Mouse (Mus musculus) hindbrain, embryonic 14.5 days (tissue): ENCODE results near the gene Gm26920. TPM values are rescaled to one million over a fixed set of nuclear protein-coding genes. Genes with fewer than 3 reads are reported as not detected.

Source experiments
- ATAC-seq: fragments of 200-750 bp; cut with Nextera tagmentation; 2 replicates; pipeline ENCODE4 v1.8.0; 2017; ENCODE audit warnings: moderate number of reproducible peaks, mild to moderate bottlenecking, moderate TSS enrichment, moderate library complexity; ENCODE audit not compliant: low FRiP score
- DNase-seq: peaks from one replicate; pipeline ENCODE4 v3.0.0-alpha.2; 2015; ENCODE audit warnings: low spot score
- H3K27ac ChIP-seq: fragments of 300-500 bp; sonication (generic); 2 replicates; pipeline ENCODE4 v1.5.1; 2014; ENCODE audit warnings: mild to moderate bottlenecking, moderate library complexity
- H3K27me3 ChIP-seq: fragments of 300-500 bp; sonication (generic); 2 replicates; pipeline ENCODE4 v1.6.1; 2014; ENCODE audit warnings: mild to moderate bottlenecking, low read length, mixed read lengths; ENCODE audit not compliant: control insufficient read depth, insufficient read depth
- H3K36me3 ChIP-seq: fragments of 300-500 bp; sonication (generic); replicated peaks from 2 replicates; pipeline ENCODE4 v1.6.1; 2014; ENCODE audit not compliant: control insufficient read depth, insufficient read depth
- H3K4me1 ChIP-seq: fragments of 300-500 bp; sonication (generic); replicated peaks from 2 replicates; pipeline ENCODE4 v1.6.1; 2014; ENCODE audit warnings: antibody characterized with exemption, low read length, mixed read lengths; ENCODE audit not compliant: control insufficient read depth, insufficient read depth
- H3K4me2 ChIP-seq: fragments of 300-500 bp; sonication (generic); replicated peaks from 2 replicates; pipeline ENCODE4 v1.6.1; 2014; ENCODE audit warnings: mild to moderate bottlenecking, moderate library complexity
- H3K4me3 ChIP-seq: fragments of 300-500 bp; sonication (generic); replicated peaks from 2 replicates; pipeline ENCODE4 v1.5.1; 2014; ENCODE audit warnings: mild to moderate bottlenecking, low read length
- H3K9ac ChIP-seq: fragments of 300-500 bp; sonication (generic); 2 replicates; pipeline ENCODE4 v1.6.1; 2014
- H3K9me3 ChIP-seq: fragments of 300-500 bp; sonication (generic); 2 replicates; pipeline ENCODE4 v1.6.1; 2016; ENCODE audit warnings: low read length; ENCODE audit not compliant: control insufficient read depth
- WGBS: fragments of 180-500 bp; shearing (Covaris S2); extraction: QIAGEN DNeasy Blood & Tissue Kit; methylation state at CpG from one replicate; pipeline ENCODE4 v1.1.7; 2014; 5-methylcytosine and 5-hydroxymethylcytosine counted together
- microRNA-seq: library from miRNA; unstranded; fragments of <30 nt; microRNA quantifications from one replicate; pipeline ENCODE4, GENCODE M21; 2016
- polyA plus RNA-seq: library from polyadenylated mRNA; unstranded; fragments of >200 nt; fragmentation: Nextera tagmentation; extraction: Ambion mirVana; gene quantifications from 2 replicates; pipeline ENCODE4 v1.2.1, GENCODE M21; 2014

The Gm26920 gene
- polyA plus RNA-seq, 1 experiment from 2014 or later: 0.96 TPM

DNA sequence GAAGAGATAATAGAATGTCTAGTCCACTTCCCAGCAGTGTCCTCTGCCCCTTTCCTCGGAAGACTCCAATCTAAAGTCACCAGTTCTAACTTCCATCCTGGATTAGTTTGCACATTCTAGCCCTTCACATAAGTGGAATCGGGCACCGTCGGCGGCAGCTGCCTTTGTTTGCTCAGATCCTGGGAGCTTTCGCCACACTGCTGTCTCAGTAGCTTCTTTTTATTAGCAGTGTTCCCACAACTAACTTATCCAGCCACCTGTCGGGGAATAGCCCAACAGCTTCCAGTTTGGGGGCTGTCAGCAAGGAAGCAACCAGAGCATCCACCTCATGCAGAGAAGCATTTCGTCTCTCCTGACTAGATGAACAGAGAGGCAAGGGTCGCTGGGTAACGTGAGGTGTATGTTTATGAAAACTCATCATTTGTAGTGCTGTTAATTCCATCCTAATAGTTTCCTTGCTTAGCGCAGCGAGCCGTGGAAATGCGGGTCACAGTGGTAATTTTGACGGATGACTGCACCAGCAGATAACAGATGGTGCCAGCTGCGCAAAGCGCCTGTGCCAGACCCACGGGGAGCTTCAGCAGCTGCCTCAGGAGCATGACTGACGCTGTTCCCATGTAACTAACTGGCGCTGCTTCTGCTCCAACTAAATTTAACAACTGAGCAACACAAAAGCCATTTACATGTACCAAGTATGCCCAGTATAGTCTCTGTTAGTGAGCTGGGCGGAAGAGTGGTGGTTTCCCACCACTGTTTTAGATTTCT lies 80.7 kb downstream of the Gm26920 start:
- H3K9ac ChIP-seq: no peak overlapping the region
- no peak overlapping the region; the same call in 1 of the 2 replicates for H3K4me2 ChIP-seq
- H3K4me1 ChIP-seq: peaks cover 17% of the 10 kb centered on the region

DNA sequence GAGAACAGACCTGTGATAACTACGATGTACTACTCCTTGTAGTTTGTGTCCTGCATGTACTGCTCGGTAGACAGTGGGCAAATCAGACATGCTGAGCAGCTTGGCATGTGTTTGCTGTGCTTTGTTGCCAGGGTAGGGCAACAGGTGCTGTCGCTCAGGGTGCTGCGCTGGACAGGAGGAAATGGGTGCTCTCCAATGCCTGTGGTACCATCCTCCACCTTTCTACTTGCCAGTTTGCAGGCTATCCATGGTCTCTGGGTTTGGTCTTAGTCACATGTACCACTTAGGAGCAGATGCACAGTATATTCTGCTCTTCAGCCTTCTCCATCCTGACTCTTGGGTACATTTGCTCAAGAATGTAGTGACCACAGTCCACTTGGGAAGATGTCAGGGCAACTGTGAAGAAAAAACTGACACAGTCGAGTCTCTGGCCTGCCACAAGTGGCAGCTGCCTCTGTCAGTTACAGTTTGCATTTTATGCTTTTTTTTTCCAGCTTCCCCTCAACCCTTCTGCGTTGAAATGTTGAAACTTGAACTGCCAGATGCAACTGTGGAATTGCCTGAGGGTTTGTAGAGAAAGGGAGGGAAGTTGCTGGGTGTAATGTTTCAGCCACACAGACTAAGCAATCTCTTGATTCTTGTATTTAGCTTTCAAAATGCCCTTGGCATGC lies 82.1 kb downstream of the Gm26920 start:
- ATAC-seq: no peak

More for the DNA sequence above, 80.7 kb downstream of the Gm26920 start:
- H3K27me3 ChIP-seq: no peaks in the 10 kb centered on the region
- H3K27ac ChIP-seq: peak overlapping the region; percentile 29; the same call in 1 of the 2 replicates
- peak; percentile 81; the same call in 1 of the 2 replicates for ATAC-seq
- DNase-seq: peak; percentile 69
- 28% methylated on average over 21 of the region's 21 CpGs for WGBS
- H3K9me3 ChIP-seq: no peaks in the 10 kb centered on the region
- H3K4me3 ChIP-seq: no peak overlapping the region
- peaks cover 38% of the 10 kb centered on the region for H3K36me3 ChIP-seq

DNA sequence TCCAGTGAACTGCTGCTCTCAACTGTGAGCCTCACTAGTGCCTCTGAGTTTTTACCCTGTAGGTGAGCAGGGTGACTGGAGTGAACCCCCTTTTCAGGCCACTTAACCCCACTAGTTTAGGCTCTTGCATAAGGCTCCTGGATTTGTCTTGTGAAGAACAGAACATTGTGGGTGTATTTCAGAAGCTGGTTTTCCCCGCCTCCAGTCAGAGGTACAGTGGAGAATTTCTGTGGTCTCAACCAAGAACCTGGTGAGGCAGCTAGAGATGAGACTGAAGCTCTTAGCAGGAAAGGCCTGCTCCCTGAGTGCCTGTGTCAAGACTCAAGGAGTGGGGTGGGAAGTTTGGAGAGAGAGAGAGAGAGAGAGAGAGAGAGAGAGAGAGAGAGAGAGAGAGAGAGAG lies 82.6 kb downstream of the Gm26920 start:
- DNase-seq (no peak), ATAC-seq (no peak)
- H3K9me3 ChIP-seq: no peaks in the 10 kb centered on the region
- 90% methylated on average over 1 of the region's 1 CpGs for whole genome bisulfite sequencing
- peaks cover 29% of the 10 kb centered on the region for H3K36me3 ChIP-seq
- H3K9ac ChIP-seq: no peak overlapping the region
- H3K27me3 ChIP-seq: no peaks in the 10 kb centered on the region
- no peak overlapping the region for H3K27ac ChIP-seq
- H3K4me3 ChIP-seq: no peak overlapping the region
- H3K4me1 ChIP-seq: peaks cover 17% of the 10 kb centered on the region
- no peak overlapping the region for H3K4me2 ChIP-seq

More for the DNA sequence above, 82.1 kb downstream of the Gm26920 start:
- WGBS: 82% methylated on average over 6 of the region's 6 CpGs
- Histone ChIP-seq H3K36me3 (peaks cover 25% of the 10 kb centered on the region), H3K4me2 (no peak overlapping the region), H3K4me3 (no peak overlapping the region), H3K27me3 (no peaks in the 10 kb centered on the region), H3K4me1 (peaks cover 17% of the 10 kb centered on the region), H3K27ac (no peak overlapping the region), H3K9ac (no peak overlapping the region), H3K9me3 (no peaks in the 10 kb centered on the region)
- DNase-seq: no peak

Small RNAs within 50 kb of the gene (microRNA-seq; reads per million reads assigned to microRNA genes)
- not detected for gene Gm23368

Other genes with a start within 250 kb of the Gm26920 start
- gene Zfp940, start 236.7 kb downstream of the Gm26920 start, polyA plus RNA-seq: 12.6 and 16.1 TPM in 2 replicates
- gene Zfp420, start 230.4 kb downstream of the Gm26920 start, polyA plus RNA-seq: 21.7 and 23.6 TPM in 2 replicates
- gene Zfp27, start 183.8 kb downstream of the Gm26920 start, polyA plus RNA-seq: 17.5 and 18.7 TPM in 2 replicates
- gene Zfp383, start 182.2 kb downstream of the Gm26920 start, polyA plus RNA-seq: 7.8 and 8.4 TPM in 2 replicates
- 17.7 and 23.0 TPM in 2 replicates for gene Zfp74, start 136.3 kb downstream of the Gm26920 start, polyA plus RNA-seq
- 4.3 and 4.5 TPM in 2 replicates for gene Zfp568, start 106.5 kb downstream of the Gm26920 start, polyA plus RNA-seq
- gene Zfp14, start 39.0 kb downstream of the Gm26920 start, polyA plus RNA-seq: 10.9 and 13.6 TPM in 2 replicates
- gene Zfp82, start 17.5 kb downstream of the Gm26920 start, polyA plus RNA-seq: 10.3 and 12.2 TPM in 2 replicates
- 14.3 and 15.0 TPM in 2 replicates for gene Zfp566, start 117 bp upstream of the Gm26920 start, polyA plus RNA-seq
- 88.6 and 97.8 TPM in 2 replicates for gene Zfp260, start 4.4 kb upstream of the Gm26920 start, polyA plus RNA-seq
- 14.6 and 15.5 TPM in 2 replicates for gene Zfp382, start 31.5 kb upstream of the Gm26920 start, polyA plus RNA-seq
- 13.2 and 14.0 TPM in 2 replicates for gene Zfp146, start 79.3 kb upstream of the Gm26920 start, polyA plus RNA-seq
- gene Cox7a1, start 93.7 kb upstream of the Gm26920 start, polyA plus RNA-seq: 6.0 and 6.9 TPM in 2 replicates
- gene Capns1, start 108.4 kb upstream of the Gm26920 start, polyA plus RNA-seq: 62.0 and 70.7 TPM in 2 replicates
- gene Polr2i, start 141.5 kb upstream of the Gm26920 start, polyA plus RNA-seq: 179 and 199 TPM in 2 replicates
- 390 and 397 TPM in 2 replicates for gene Tbcb, start 141.9 kb upstream of the Gm26920 start, polyA plus RNA-seq
- gene Ovol3, start 145.3 kb upstream of the Gm26920 start, polyA plus RNA-seq: not detected in 2 replicates
- 0.16 and 0.43 TPM in 2 replicates for gene Thap8, start 189.7 kb upstream of the Gm26920 start, polyA plus RNA-seq
- gene Wdr62, start 190.0 kb upstream of the Gm26920 start, polyA plus RNA-seq: 5.7 and 5.9 TPM in 2 replicates
- 123 and 146 TPM in 2 replicates for gene Clip3, start 201.3 kb upstream of the Gm26920 start, polyA plus RNA-seq
- 119 and 123 TPM in 2 replicates for gene Alkbh6, start 218.3 kb upstream of the Gm26920 start, polyA plus RNA-seq
- gene Syne4, start 224.4 kb upstream of the Gm26920 start, polyA plus RNA-seq: 10.7 and 11.9 TPM in 2 replicates
- not detected in 2 replicates for gene E130208F15Rik, start 231.3 kb upstream of the Gm26920 start, polyA plus RNA-seq
- 16.5 and 19.2 TPM in 2 replicates for gene Sdhaf1, start 233.5 kb upstream of the Gm26920 start, polyA plus RNA-seq